Mouse (Mus musculus) limb, embryonic 14.5 days (tissue): ENCODE data around the gene Fam78a. TPM values are rescaled to one million over a fixed set of nuclear protein-coding genes. Genes with fewer than 3 reads are reported as not detected.

Source experiments
- ATAC-seq: fragments of 200-750 bp; cut with Nextera tagmentation; 2 replicates; pipeline ENCODE4 v1.8.0; 2017; ENCODE audit warnings: low read depth, moderate number of reproducible peaks, moderate TSS enrichment; ENCODE audit not compliant: low FRiP score
- DNase-seq: peaks from one replicate; pipeline ENCODE4 v3.0.0-alpha.2; 2015; ENCODE audit warnings: low spot score
- H3K27ac ChIP-seq: fragments of 300-500 bp; sonication (generic); replicated peaks from 2 replicates; pipeline ENCODE4 v1.5.1; 2014; ENCODE audit warnings: low read depth, mild to moderate bottlenecking, low read length, moderate library complexity, mixed read lengths
- H3K27me3 ChIP-seq: fragments of 300-500 bp; sonication (generic); 2 replicates; pipeline ENCODE4 v1.6.1; 2014; ENCODE audit warnings: low read length, mixed read lengths; ENCODE audit not compliant: control insufficient read depth, insufficient read depth
- H3K36me3 ChIP-seq: fragments of 300-500 bp; sonication (generic); 2 replicates; pipeline ENCODE4 v1.6.1; 2014; ENCODE audit warnings: mild to moderate bottlenecking, low read length, moderate library complexity, mixed read lengths; ENCODE audit not compliant: control insufficient read depth, insufficient read depth
- H3K4me1 ChIP-seq: fragments of 300-500 bp; sonication (generic); 2 replicates; pipeline ENCODE4 v1.6.1; 2014; ENCODE audit warnings: antibody characterized with exemption, low read length, mixed read lengths; ENCODE audit not compliant: control insufficient read depth, insufficient read depth
- H3K4me2 ChIP-seq: fragments of 300-500 bp; sonication (generic); replicated peaks from 2 replicates; pipeline ENCODE4 v1.6.1; 2014; ENCODE audit warnings: low read depth, mild to moderate bottlenecking, low read length, moderate library complexity; ENCODE audit not compliant: severe bottlenecking
- H3K4me3 ChIP-seq: fragments of 300-500 bp; sonication (generic); replicated peaks from 2 replicates; pipeline ENCODE4 v1.5.1; 2014; ENCODE audit warnings: low read length
- H3K9ac ChIP-seq: fragments of 300-500 bp; sonication (generic); 2 replicates; pipeline ENCODE4 v1.6.1; 2014; ENCODE audit warnings: mild to moderate bottlenecking, low read depth, low read length, moderate library complexity; ENCODE audit not compliant: severe bottlenecking
- H3K9me3 ChIP-seq: fragments of 300-500 bp; sonication (generic); 2 replicates; pipeline ENCODE4 v1.6.1; 2016; ENCODE audit warnings: low read length; ENCODE audit not compliant: control insufficient read depth
- POLR2A ChIP-seq: fragments of 200-500 bp; IDR thresholded peaks from 2 replicates; pipeline ENCODE4 v1.8.0; 2012; ENCODE audit warnings: inconsistent platforms, mild to moderate bottlenecking, moderate library complexity, borderline replicate concordance; ENCODE audit not compliant: insufficient read depth, insufficient read length; ENCODE audit errors: extremely low read depth
- WGBS: fragments of 180-500 bp; shearing (Covaris S2); extraction: QIAGEN DNeasy Blood & Tissue Kit; methylation state at CpG from one replicate; pipeline ENCODE4 v1.1.7; 2014; 5-methylcytosine and 5-hydroxymethylcytosine counted together
- polyA plus RNA-seq, 2 experiments: library from polyadenylated mRNA; depleted of rRNA in 1 of 2; stranded (reverse) in 1 of 2; unstranded in 1 of 2; fragments of >200 nt; fragmentation: Nextera tagmentation in 1 of 2; extraction: Ambion mirVana in 1 of 2; gene quantifications; 2 replicates each; pipeline versions ENCODE4 v1.2.1 to v1.2.3; 2012 to 2014

The Fam78a gene
- polyA plus RNA-seq, 2 experiments = 5.9 to 6.4 TPM

DNA sequence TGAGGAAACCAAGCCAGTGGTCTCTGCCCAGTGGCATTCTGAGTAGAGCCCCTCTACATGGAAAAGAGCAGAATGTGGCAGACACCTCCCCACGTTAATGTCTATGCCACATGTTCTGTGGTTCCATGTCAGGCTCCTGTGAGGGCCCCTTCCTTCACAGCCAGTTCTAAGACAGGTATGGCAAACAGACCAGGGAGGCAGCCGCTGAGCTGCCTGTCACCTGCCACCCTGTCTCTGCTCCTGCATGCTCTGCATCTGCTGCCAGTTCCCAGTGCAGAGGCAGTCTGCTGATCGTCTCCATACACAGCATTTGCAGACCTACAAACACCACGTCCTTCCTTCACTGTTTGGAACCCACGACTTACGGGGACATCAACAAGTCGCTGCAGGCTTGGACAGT, 32.2 kb downstream of the Fam78a start:
- 92% methylated on average over 7 of the region's 7 CpGs for WGBS
- Histone ChIP-seq H3K9ac (no peak overlapping the region), H3K36me3 (peaks cover 52% of the 10 kb centered on the region), H3K4me3 (no peak overlapping the region), H3K4me1 (no peaks in the 10 kb centered on the region), H3K27me3 (no peaks in the 10 kb centered on the region), H3K4me2 (no peak overlapping the region), H3K9me3 (no peaks in the 10 kb centered on the region), H3K27ac (no peak overlapping the region)
- no peak for ATAC-seq
- no peak for TF ChIP-seq POLR2A
- no peak for DNase-seq

DNA sequence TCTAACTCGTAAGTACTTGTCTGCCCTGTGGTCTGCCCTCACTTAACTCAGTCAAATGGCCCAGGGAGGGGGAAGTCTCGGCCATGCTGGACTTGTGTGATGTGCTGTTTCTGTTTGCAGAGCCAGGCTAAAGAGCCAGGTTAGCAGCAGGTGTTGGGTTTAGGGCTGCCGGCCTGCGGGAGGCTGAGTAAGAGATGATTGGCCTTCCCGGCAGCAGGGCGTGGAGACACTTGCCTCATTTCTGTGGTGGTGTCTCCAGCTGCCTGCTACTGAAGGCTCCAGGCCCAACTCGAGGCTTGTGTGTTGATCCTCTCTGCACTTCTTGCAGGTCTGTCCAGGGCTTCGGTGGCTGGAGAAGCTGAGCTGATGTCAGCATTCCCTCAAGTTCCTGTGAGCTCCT, 32.9 kb downstream of the Fam78a start:
- no peak for TF ChIP-seq POLR2A
- DNase-seq (no peak), ATAC-seq (no peak)
- no peaks in the 10 kb centered on the region for H3K27me3 ChIP-seq
- 84% methylated on average over 8 of the region's 8 CpGs for WGBS
- H3K9ac ChIP-seq = no peak overlapping the region
- peaks cover 58% of the 10 kb centered on the region for H3K36me3 ChIP-seq
- H3K4me1 ChIP-seq = peaks cover 5% of the 10 kb centered on the region; the same call in 1 of the 2 replicates
- H3K4me3 ChIP-seq = no peak overlapping the region
- H3K4me2 ChIP-seq = no peak overlapping the region
- H3K27ac ChIP-seq = no peak overlapping the region
- no peaks in the 10 kb centered on the region for H3K9me3 ChIP-seq

DNA sequence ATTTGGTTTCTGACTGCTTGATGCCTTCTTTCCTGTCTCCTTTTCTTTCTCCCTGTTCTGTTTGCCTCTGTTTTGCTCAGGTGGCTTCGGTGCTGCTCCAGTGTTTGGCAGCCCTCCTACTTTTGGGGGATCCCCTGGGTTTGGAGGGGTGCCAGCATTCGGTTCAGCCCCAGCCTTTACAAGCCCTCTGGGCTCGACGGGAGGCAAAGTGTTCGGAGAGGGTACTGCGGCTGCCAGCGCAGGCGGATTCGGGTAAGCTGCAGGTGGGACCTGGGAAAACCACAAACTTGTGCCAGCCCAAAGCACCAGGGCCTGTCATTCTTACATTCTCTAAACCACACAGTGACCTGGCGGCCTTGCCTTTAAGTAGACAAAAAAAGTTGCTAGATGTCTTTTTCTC, 37.3 kb downstream of the Fam78a start:
- Histone ChIP-seq H3K9ac (no peak overlapping the region), H3K4me1 (peaks cover 5% of the 10 kb centered on the region; the same call in 1 of the 2 replicates), H3K36me3 (peaks cover 92% of the 10 kb centered on the region), H3K27ac (no peak overlapping the region), H3K4me2 (no peak overlapping the region), H3K27me3 (no peaks in the 10 kb centered on the region), H3K9me3 (no peaks in the 10 kb centered on the region), H3K4me3 (no peak overlapping the region)
- ATAC-seq (no peak), DNase-seq (no peak)
- 72% methylated on average over 10 of the region's 10 CpGs for WGBS
- TF ChIP-seq POLR2A = no peak

DNA sequence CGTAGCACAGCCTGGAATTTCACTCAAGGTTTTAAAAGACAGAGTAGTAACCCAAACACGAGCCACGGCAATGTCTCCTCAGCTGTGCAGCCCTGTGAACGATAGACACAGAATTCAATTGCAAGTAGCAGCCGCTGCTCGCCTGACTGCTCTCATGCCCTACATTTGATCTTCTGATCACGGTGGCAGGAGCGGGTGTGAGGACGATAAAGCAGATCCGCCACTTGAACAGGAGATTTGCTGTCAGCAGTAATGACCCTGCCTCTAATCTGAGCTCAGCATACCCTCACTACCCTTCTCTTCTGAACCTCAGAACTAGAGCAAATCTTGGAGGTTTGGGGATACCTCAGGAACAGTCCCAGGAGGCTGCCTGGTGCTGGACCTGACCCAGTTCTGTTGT, 38.6 kb downstream of the Fam78a start:
- Histone ChIP-seq H3K36me3 (peaks cover 90% of the 10 kb centered on the region), H3K27me3 (no peaks in the 10 kb centered on the region), H3K4me3 (no peak overlapping the region), H3K9ac (no peak overlapping the region), H3K9me3 (no peaks in the 10 kb centered on the region), H3K4me1 (peaks cover 5% of the 10 kb centered on the region; the same call in 1 of the 2 replicates), H3K27ac (no peak overlapping the region), H3K4me2 (no peak overlapping the region)
- no peak for TF ChIP-seq POLR2A
- no peak for ATAC-seq
- DNase-seq = no peak
- 84% methylated on average over 10 of the region's 10 CpGs for WGBS

DNA sequence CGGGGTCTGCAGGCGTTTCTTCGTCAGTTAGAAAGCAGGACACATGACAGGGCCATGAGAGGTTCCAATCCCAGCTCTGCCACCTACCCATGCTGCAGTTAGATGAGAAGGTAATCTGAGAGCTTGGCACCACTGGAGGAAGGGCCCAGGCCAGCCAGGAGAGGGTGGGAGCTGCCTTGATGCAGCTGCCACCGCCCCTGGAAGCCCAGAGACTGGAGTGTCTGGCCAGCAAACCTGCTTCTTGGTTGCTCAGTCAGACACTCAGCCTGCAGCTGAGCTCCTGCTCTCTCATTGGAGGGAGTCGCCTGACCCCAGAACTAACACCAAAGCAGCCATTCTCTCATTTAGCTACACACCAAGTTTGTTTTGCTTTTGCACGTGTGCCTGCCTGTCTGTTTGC, 39.3 kb downstream of the Fam78a start:
- H3K27ac ChIP-seq = no peak overlapping the region
- peaks cover 5% of the 10 kb centered on the region; the same call in 1 of the 2 replicates for H3K4me1 ChIP-seq
- no peak for ATAC-seq
- H3K4me3 ChIP-seq = no peak overlapping the region
- no peaks in the 10 kb centered on the region for H3K9me3 ChIP-seq
- 73% methylated on average over 6 of the region's 6 CpGs for WGBS
- H3K27me3 ChIP-seq = no peaks in the 10 kb centered on the region
- no peak for TF ChIP-seq POLR2A
- DNase-seq = no peak
- H3K9ac ChIP-seq = no peak overlapping the region
- H3K4me2 ChIP-seq = no peak overlapping the region
- H3K36me3 ChIP-seq = peaks cover 90% of the 10 kb centered on the region

DNA sequence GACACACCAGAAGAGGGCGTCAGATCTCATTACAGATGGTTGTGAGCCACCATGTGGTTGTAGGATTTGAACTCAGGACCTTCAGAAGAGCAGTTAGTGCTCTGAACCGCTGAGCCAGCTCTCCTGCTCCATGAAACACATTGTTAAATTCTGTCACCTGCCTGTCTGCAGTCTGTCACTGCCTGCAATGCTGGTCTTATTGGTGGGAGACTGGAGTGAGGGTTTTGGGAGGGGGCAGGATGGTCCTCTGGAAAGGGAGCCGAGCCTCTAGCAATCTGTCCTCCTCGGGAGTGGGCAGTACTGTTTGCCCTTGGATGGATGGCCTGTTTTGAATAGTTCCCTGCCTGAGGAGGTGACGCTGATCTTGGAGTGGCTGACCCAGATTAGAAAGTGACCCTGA, 40.8 kb downstream of the Fam78a start:
- ATAC-seq (no peak), DNase-seq (no peak)
- Histone ChIP-seq H3K36me3 (peaks cover 92% of the 10 kb centered on the region), H3K27me3 (no peaks in the 10 kb centered on the region), H3K27ac (no peak overlapping the region), H3K9me3 (no peaks in the 10 kb centered on the region), H3K4me3 (no peak overlapping the region), H3K4me1 (peaks cover 5% of the 10 kb centered on the region; the same call in 1 of the 2 replicates), H3K9ac (no peak overlapping the region), H3K4me2 (no peak overlapping the region)
- WGBS = 77% methylated on average over 5 of the region's 5 CpGs
- no peak for TF ChIP-seq POLR2A
